Mouse (Mus musculus) ES-E14 (cell line): Measurements from ENCODE around the gene Il11ra1.

ENCODE experiments used
- CHD2 ChIP-seq: IDR thresholded peaks from 2 replicates; pipeline ENCODE4 v1.6.1; 2014; ENCODE audit warnings: mild to moderate bottlenecking, low read depth, low read length, inconsistent platforms
- HCFC1 ChIP-seq: IDR thresholded peaks from 2 replicates; pipeline ENCODE4 v1.6.1; 2012; ENCODE audit warnings: low read length, inconsistent platforms, borderline replicate concordance; ENCODE audit not compliant: insufficient read depth
- MAFK ChIP-seq: IDR thresholded peaks from 2 replicates; pipeline ENCODE4 v1.6.1; 2014; ENCODE audit warnings: mild to moderate bottlenecking, low read depth, low read length, inconsistent platforms; ENCODE audit not compliant: insufficient read depth
- ZC3H11A ChIP-seq: IDR thresholded peaks from 2 replicates; pipeline ENCODE4 v1.6.1; 2012; ENCODE audit warnings: low read depth, mild to moderate bottlenecking, inconsistent platforms, low read length, borderline replicate concordance
- ZNF384 ChIP-seq: IDR thresholded peaks from 2 replicates; pipeline ENCODE4 v1.6.1; 2012; ENCODE audit warnings: low read depth, low read length, inconsistent platforms

DNA sequence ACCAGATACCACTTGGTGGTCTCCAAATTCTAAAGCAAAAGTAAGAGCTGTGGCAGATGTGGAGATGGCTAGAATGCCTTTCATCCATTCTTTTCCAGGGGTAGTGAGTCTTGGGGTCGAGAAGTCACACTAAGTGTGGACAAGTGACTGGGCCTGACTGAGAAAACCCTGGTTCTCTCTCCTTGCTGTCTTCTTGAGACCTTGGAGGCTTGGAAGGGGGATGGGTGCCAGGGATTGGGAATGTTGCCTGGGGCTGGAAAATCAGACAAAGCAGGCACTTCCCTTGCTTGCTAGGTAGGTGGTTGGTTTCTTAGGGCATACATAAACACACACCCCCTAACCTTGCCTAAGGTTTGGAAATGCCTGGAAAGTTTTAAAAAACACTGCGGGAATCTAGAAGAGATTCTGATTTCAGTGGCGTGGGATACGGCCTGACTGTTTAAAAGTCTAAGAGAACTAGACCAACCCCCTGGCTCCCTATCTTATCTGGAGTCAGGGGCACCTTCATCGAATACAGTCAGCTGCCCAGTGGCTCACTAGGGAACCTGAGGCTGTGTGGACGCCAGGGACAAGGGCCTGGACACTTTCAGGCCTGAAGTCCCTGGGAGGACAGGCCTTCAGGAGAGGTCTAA lies 60.0 kb downstream of the Il11ra1 start:
- TF ChIP-seq ZC3H11A, result no peak
- TF ChIP-seq CHD2, result no peak
- TF ChIP-seq ZNF384, result no peak
- no peak for TF ChIP-seq HCFC1
- no peak for TF ChIP-seq MAFK
